Mouse (Mus musculus): Measurements from ENCODE around the gene Ncbp1.

Gene Ncbp1

GRCm38 (mm10) chr4:46130221-46130620 is 8.2 kb upstream of the Ncbp1 start:
- peak; percentile 70 for DNase-seq

- DNase-seq: no peak
Observed at GRCm38 (mm10) chr4:46131791-46132190, 6.6 kb upstream of the Ncbp1 start.

GRCm38 (mm10) chr4:46137629-46138286 is 655 bp upstream of the Ncbp1 start:
- peak; percentile 34 for DNase-seq

GRCm38 (mm10) chr4:46144323-46144722 is 5.9 kb downstream of the Ncbp1 start:
- peak; percentile 20 for DNase-seq

GRCm38 (mm10) chr4:46146881-46147280 is 8.5 kb downstream of the Ncbp1 start:
- no peak for DNase-seq

- no peak for DNase-seq
Observed at GRCm38 (mm10) chr4:46151903-46152544, 13.6 kb downstream of the Ncbp1 start.

- no peak for DNase-seq
Observed at GRCm38 (mm10) chr4:46164027-46164426, 25.6 kb downstream of the Ncbp1 start.

- no peak for DNase-seq
Observed at GRCm38 (mm10) chr4:46165831-46166230, 27.4 kb downstream of the Ncbp1 start.

- DNase-seq: no peak
Observed at GRCm38 (mm10) chr4:46171761-46172160, 33.3 kb downstream of the Ncbp1 start.

- DNase-seq: no peak
Observed at GRCm38 (mm10) chr4:46176313-46176712, 37.9 kb downstream of the Ncbp1 start.

- no peak for DNase-seq
Observed at GRCm38 (mm10) chr4:46177018-46177417, 38.6 kb downstream of the Ncbp1 start.

GRCm38 (mm10) chr4:46177496-46177895 is 39.1 kb downstream of the Ncbp1 start:
- no peak for DNase-seq

- DNase-seq: no peak
Observed at GRCm38 (mm10) chr4:46181168-46181567, 42.8 kb downstream of the Ncbp1 start.

GRCm38 (mm10) chr4:46182181-46182580 is 43.8 kb downstream of the Ncbp1 start:
- DNase-seq: no peak

GRCm38 (mm10) chr4:46185423-46185822 is 47.0 kb downstream of the Ncbp1 start:
- no peak for DNase-seq

GRCm38 (mm10) chr4:46185890-46186289 is 47.5 kb downstream of the Ncbp1 start:
- no peak for DNase-seq

GRCm38 (mm10) chr4:46186466-46186865 is 48.1 kb downstream of the Ncbp1 start:
- no peak for DNase-seq

GRCm38 (mm10) chr4:46192011-46192410 is 53.6 kb downstream of the Ncbp1 start:
- DNase-seq: peak; percentile 20

- DNase-seq: peak; percentile 97
Observed at GRCm38 (mm10) chr4:46195781-46196487, 57.5 kb downstream of the Ncbp1 start, which contains the start of gene Xpa. Gene Xpa (minus strand): TSS chr4:46196311.

GRCm38 (mm10) chr4:46196513-46196912 is 58.1 kb downstream of the Ncbp1 start:
- DNase-seq: no peak

GRCm38 (mm10) chr4:46198064-46198463 is 59.7 kb downstream of the Ncbp1 start:
- no peak for DNase-seq

- peak; percentile 80 for DNase-seq
Observed at GRCm38 (mm10) chr4:46201834-46202561, 63.6 kb downstream of the Ncbp1 start.

- DNase-seq: peak; percentile 32
Observed at GRCm38 (mm10) chr4:46202562-46203126, 64.2 kb downstream of the Ncbp1 start.

Data from kidney, postnatal 10 days (tissue).